Mouse (Mus musculus) kidney, adult 2 months (tissue): ENCODE measurements at regions not wholly inside any gene's neighbourhood (a gene's known extent, or its start where the extent isn't known, plus 50 kb on each side); places are given as distances from the start of the nearest gene placed in this dataset.

Source experiments
- DNase-seq: peaks from one replicate; pipeline ENCODE4 v3.0.0; 2021
- H3K27ac ChIP-seq: fragments of 200-500 bp; 2 replicates; pipeline ENCODE4 v1.5.1; 2012; ENCODE audit warnings: low read depth, low read length, control low read depth, inconsistent platforms; ENCODE audit not compliant: insufficient read depth
- H3K27me3 ChIP-seq: fragments of 200-500 bp; replicated peaks from 2 replicates; pipeline ENCODE4 v1.6.1; 2012; ENCODE audit warnings: mild to moderate bottlenecking, moderate library complexity, low read length, inconsistent platforms; ENCODE audit not compliant: control insufficient read depth, insufficient read depth
- H3K36me3 ChIP-seq: fragments of 200-500 bp; 2 replicates; pipeline ENCODE4 v1.6.1; 2012; ENCODE audit warnings: mild to moderate bottlenecking, moderate library complexity, low read length, inconsistent platforms; ENCODE audit not compliant: control insufficient read depth, insufficient read depth
- H3K4me1 ChIP-seq: fragments of 200-500 bp; 2 replicates; pipeline ENCODE4 v1.6.1; 2011; ENCODE audit warnings: low read length; ENCODE audit not compliant: control insufficient read depth, insufficient read depth
- H3K4me3 ChIP-seq: fragments of 200-500 bp; 2 replicates; pipeline ENCODE4 v1.5.1; 2011; ENCODE audit warnings: mild to moderate bottlenecking, low read depth, low read length, control low read depth; ENCODE audit not compliant: insufficient read depth
- CTCF ChIP-seq: fragments of 200-500 bp; conservative IDR thresholded peaks from 2 replicates; pipeline ENCODE4 v1.5.1; 2011; ENCODE audit warnings: low read depth, mild to moderate bottlenecking, control low read depth, low read length, moderate library complexity, mixed read lengths; ENCODE audit not compliant: insufficient read depth, insufficient read length
- POLR2A ChIP-seq: fragments of 200-500 bp; IDR thresholded peaks from one replicate; pipeline ENCODE4 v1.6.1; 2011; ENCODE audit warnings: low read depth, low read length, control low read depth
- WGBS: fragments of 180-500 bp; shearing (Covaris S2); methylation state at CpG from one replicate; pipeline ENCODE4 v1.1.7; 2018; 5-methylcytosine and 5-hydroxymethylcytosine counted together

DNA sequence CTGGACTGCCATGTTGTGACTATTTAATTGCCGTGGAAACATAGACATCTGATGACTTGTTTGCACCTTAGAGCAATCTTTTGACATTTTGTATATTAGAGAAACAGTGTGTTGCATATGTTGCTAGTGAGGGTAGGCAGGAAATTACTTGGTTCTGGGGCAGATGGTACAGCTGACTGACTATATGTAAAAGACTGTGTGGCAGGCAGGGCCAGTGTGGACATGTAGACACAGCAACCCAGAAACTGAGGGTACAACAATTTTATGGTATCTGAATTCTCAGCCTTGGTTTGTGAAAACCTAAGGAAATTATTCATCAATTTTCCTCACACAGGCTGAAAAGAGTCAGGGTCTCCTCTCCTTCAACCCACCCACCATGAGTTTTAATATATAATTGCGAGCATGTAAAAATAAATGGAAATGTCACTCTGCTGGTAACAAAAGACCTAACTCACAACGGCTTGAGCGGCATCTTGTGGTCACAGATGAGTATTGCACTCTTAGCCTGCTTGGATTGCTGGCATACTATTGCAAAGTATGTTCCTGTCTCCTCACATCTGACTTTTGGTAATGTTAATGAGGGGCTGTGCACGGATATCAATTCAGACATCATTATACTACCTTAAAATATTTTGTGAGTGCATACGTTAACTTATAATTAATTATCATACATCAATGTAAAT lies 329.8 kb downstream of the Psat1 start:
- no peak for TF ChIP-seq POLR2A
- TF ChIP-seq CTCF = peak; percentile 69
- Histone ChIP-seq H3K4me1 (no peaks in the 10 kb centered on the region), H3K27ac (no peak overlapping the region), H3K4me3 (no peak overlapping the region), H3K27me3 (no peaks in the 10 kb centered on the region), H3K36me3 (no peaks in the 10 kb centered on the region)
- DNase-seq = peak; percentile 44
- 18% methylated on average over 6 of the region's 6 CpGs for WGBS

DNA sequence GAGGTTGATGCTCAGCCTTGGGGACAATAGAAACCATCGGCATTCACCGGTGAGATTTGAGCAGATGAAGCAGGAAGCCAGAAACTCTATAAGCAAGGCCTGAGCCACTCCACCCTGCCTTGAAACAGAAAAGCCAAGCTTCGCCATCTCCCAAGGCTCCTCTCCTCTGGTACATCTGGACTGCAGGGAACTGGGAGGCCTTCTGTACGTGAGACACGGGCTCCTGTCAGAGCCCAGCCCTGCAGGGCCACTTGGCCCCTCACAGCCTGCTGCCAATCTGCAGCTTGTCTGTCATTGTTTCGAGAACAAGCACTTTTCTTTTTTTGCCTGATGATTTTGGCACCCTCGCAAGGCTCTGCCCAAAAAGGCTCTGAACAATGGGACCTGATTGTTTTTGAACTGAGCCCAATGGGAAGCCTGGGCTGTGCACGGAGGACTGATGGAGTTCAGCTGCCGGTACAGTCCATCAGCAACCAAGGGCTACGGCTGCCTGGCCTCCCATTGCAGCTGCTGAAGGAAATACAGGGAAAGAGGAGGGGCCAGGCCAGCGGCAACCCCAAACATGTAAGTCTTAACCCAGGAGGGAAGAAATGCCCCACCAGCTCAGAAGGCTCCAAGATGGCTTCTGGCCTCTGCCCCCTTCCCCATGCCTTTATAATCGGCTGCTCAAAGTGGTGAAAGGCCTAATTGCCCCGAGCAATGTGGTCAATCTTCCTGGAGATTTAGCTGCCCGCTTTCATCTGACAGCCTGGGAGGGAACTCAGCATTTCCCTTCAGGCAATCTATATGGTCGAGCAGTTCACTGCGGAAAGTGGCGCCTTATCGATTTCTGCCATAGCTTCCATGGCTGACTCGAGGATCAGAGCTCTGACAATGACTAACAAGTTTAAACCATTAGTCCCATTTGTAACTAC lies 332.2 kb downstream of the Psat1 start:
- Histone ChIP-seq H3K27me3 (no peaks in the 10 kb centered on the region), H3K4me3 (no peak overlapping the region), H3K27ac (no peak overlapping the region), H3K36me3 (no peaks in the 10 kb centered on the region), H3K4me1 (no peaks in the 10 kb centered on the region)
- 51% methylated on average over 19 of the region's 19 CpGs for WGBS
- TF ChIP-seq POLR2A = no peak
- DNase-seq = no peak

DNA sequence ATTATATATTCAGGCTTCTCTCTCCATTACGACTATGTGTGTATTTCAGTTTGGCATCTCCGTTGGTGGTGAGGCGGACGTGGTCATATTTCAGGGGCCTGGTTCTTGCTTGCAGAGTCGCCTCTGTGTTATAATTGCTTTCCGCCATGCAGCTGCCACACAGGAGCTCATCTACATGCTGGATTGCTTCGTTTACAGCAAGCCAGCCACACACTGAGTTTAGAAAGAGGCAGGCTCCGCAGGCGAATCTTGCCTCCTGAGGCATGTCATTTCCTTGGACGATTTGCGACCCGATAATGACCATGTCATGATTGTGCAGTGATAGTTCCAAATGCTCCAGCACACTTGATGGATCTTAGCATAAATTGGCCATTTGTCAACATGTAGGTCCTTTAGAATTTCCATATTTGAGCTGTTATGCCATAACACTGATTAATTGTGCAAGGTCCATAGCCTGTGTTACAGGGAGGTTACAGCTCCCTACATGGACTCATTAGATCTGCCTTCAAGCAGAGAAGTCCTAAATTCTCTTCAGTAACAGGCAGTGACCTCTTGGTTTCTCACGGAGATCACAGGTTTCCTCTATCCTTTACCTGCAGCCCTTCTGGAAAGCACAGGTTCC lies 335.9 kb downstream of the Psat1 start:
- WGBS = 46% methylated on average over 13 of the region's 13 CpGs
- Histone ChIP-seq H3K36me3 (no peaks in the 10 kb centered on the region), H3K4me3 (no peak overlapping the region), H3K4me1 (no peaks in the 10 kb centered on the region), H3K27ac (no peak overlapping the region), H3K27me3 (no peaks in the 10 kb centered on the region)
- no peak for TF ChIP-seq CTCF
- no peak for TF ChIP-seq POLR2A
- DNase-seq = no peak

GRCm38 (mm10) chr19:15606440-15606839 lies 340.7 kb downstream of the Psat1 start:
- no peak for DNase-seq
- 88% methylated on average over 4 of the region's 4 CpGs for WGBS
- Histone ChIP-seq H3K4me3 (no peak overlapping the region), H3K36me3 (no peaks in the 10 kb centered on the region), H3K27ac (no peak overlapping the region), H3K27me3 (no peaks in the 10 kb centered on the region), H3K4me1 (no peaks in the 10 kb centered on the region)
- TF ChIP-seq CTCF (no peak), POLR2A (no peak)

- WGBS = 73% methylated on average over 2 of the region's 2 CpGs
Measured at GRCm38 (mm10) chr19:15592821-15593220, 354.3 kb downstream of the Psat1 start.

GRCm38 (mm10) chr19:15583782-15584693 lies 363.1 kb downstream of the Psat1 start:
- H3K36me3 ChIP-seq = no peaks in the 10 kb centered on the region
- TF ChIP-seq POLR2A = no peak
- TF ChIP-seq CTCF = no peak
- DNase-seq = no peak
- H3K4me1 ChIP-seq = no peaks in the 10 kb centered on the region
- no peaks in the 10 kb centered on the region for H3K27me3 ChIP-seq
- no peak overlapping the region for H3K4me3 ChIP-seq
- WGBS = 79% methylated on average over 15 of the region's 15 CpGs
- H3K27ac ChIP-seq = no peak overlapping the region

More at GRCm38 (mm10) chr19:15592821-15593220, 354.3 kb downstream of the Psat1 start:
- H3K4me1 ChIP-seq = no peaks in the 10 kb centered on the region
- TF ChIP-seq CTCF (no peak), POLR2A (no peak)
- no peak overlapping the region for H3K4me3 ChIP-seq
- no peaks in the 10 kb centered on the region; the same call in 1 of the 2 replicates for H3K27me3 ChIP-seq
- no peaks in the 10 kb centered on the region for H3K36me3 ChIP-seq
- DNase-seq = no peak
- no peak overlapping the region for H3K27ac ChIP-seq
